Mouse (Mus musculus) hindbrain, embryonic 11.5 days (tissue): Measurements from ENCODE around the gene Mrpl54. TPM values are rescaled to one million over a fixed set of nuclear protein-coding genes. Genes with fewer than 3 reads are reported as not detected.

Experiments used
- ATAC-seq: fragments of 200-750 bp; cut with Nextera tagmentation; 2 replicates; pipeline ENCODE4 v1.8.0; 2017; ENCODE audit warnings: mild to moderate bottlenecking, moderate TSS enrichment, moderate library complexity; ENCODE audit not compliant: low FRiP score
- DNase-seq: peaks from one replicate; pipeline ENCODE4 v3.0.0-alpha.2; 2015; ENCODE audit warnings: low spot score
- H3K27ac ChIP-seq: fragments of 300-500 bp; sonication (generic); 2 replicates; pipeline ENCODE4 v1.5.1; 2014; ENCODE audit warnings: mild to moderate bottlenecking, low read depth, low read length
- H3K27me3 ChIP-seq: fragments of 300-500 bp; sonication (generic); 2 replicates; pipeline ENCODE4 v1.6.1; 2014; ENCODE audit warnings: mild to moderate bottlenecking, low read length, moderate library complexity, mixed read lengths; ENCODE audit not compliant: control insufficient read depth, insufficient read depth
- H3K36me3 ChIP-seq: fragments of 300-500 bp; sonication (generic); 2 replicates; pipeline ENCODE4 v1.6.1; 2014; ENCODE audit warnings: mild to moderate bottlenecking, low read length, moderate library complexity, mixed read lengths; ENCODE audit not compliant: control insufficient read depth, insufficient read depth
- H3K4me1 ChIP-seq: fragments of 300-500 bp; sonication (generic); replicated peaks from 2 replicates; pipeline ENCODE4 v1.6.1; 2014; ENCODE audit warnings: low read length, mixed read lengths; ENCODE audit not compliant: control insufficient read depth, insufficient read depth
- H3K4me2 ChIP-seq: fragments of 300-500 bp; sonication (generic); replicated peaks from 2 replicates; pipeline ENCODE4 v1.6.1; 2014; ENCODE audit warnings: mild to moderate bottlenecking, low read depth, low read length
- H3K4me3 ChIP-seq: fragments of 300-500 bp; sonication (generic); 2 replicates; pipeline ENCODE4 v1.5.1; 2014; ENCODE audit warnings: low read depth, low read length
- H3K9ac ChIP-seq: fragments of 300-500 bp; sonication (generic); 2 replicates; pipeline ENCODE4 v1.6.1; 2014; ENCODE audit warnings: low read depth, low read length
- H3K9me3 ChIP-seq: fragments of 300-500 bp; sonication (generic); 2 replicates; pipeline ENCODE4 v1.6.1; 2016; ENCODE audit warnings: low read length; ENCODE audit not compliant: control insufficient read depth
- WGBS: fragments of 180-500 bp; shearing (Covaris S2); extraction: QIAGEN DNeasy Blood & Tissue Kit; methylation state at CpG from one replicate; pipeline ENCODE4 v1.1.7; 2014; 5-methylcytosine and 5-hydroxymethylcytosine counted together
- polyA plus RNA-seq: library from polyadenylated mRNA; unstranded; fragments of >200 nt; fragmentation: Nextera tagmentation; extraction: Ambion mirVana; gene quantifications from 2 replicates; pipeline ENCODE4 v1.2.1, GENCODE M21; 2014

The Mrpl54 gene
- 179 and 182 TPM in 2 replicates for polyA plus RNA-seq

DNA sequence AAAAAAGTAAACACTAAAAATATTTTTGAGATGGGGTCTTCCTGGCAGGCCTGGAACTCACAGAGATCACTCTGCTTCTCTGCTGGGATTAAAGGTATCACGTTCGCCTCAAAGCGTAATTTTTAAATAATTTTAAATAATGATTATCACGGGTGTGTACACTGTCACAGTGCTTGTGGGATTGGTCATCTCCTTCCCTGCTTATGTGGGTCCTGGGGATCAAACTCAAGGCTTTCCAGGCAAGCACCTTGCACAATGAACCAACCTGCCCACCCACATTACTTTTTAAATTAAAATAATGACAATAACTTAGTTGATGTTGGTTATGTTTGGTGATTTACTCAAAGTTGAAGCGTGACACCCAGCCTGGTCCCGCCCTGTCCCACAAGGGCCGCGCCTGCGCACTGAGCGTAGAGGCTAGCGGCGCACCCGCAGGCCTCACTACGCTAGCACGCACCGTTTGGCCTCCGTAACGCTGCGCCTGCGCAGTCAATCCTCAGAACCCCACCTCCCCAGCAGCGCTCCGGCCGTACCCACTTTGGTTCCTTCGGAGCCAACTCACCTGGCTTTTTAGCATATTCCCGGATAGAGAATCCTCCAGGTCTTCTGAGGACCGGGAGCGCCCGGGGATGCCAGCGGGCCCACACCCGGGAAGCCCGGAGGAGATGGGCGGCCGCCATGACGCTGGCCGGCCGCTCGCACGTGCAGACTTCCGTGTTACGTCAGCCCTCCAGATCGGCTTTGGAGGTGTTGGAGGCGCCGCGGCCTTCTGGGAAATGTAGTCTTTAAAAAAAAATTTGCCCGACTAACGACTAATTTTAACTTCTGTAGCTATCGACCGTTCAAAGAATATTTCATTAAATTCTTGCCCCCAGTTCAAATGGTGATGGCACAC lies at the start of gene Mrpl54, which contains the start of gene Apba3:
Gene Mrpl54, minus strand, starts transcription at position 724 of the 895 bp plus-strand sequence.
Gene Apba3, plus strand, starts transcription at position 750 of the 895 bp plus-strand sequence.
- ATAC-seq: peak; percentile 91
- peak within 1 kb of the TSS; percentile 59; the same call in 1 of the 2 replicates for H3K27ac ChIP-seq
- H3K4me2 ChIP-seq: peak within 1 kb of the TSS; percentile 57
- H3K4me1 ChIP-seq: peaks cover 7% of the 10 kb centered on the region
- H3K36me3 ChIP-seq: peaks cover 4% of the 10 kb centered on the region; the same call in 1 of the 2 replicates
- WGBS: under 1% methylated on average over 48 of the region's 48 CpGs
- peak within 1 kb of the TSS; percentile 67 for H3K4me3 ChIP-seq
- peak within 1 kb of the TSS; percentile 77 for H3K9ac ChIP-seq
- no peaks in the 10 kb centered on the region for H3K27me3 ChIP-seq
- peak; percentile 99 for DNase-seq
- H3K9me3 ChIP-seq: no peaks in the 10 kb centered on the region

DNA sequence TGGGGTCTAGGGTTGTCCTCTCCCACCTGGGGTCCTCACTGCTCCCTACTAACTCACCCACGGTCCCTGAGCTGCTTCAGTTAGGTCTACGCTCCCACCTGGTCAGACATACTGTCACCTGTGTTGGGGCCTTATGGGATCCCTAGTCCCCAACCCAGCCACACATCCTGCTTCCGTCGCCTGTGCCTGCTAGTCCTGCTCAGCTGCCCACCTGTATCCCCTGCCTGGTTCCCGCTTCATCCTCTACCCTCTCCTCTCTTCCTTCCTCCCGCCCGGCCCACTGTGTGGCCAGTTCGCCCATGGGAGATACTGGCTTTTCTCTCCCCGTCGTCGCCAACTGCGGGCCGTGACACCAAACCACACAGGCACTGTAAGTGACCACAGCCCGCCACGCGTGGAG lies 48.9 kb upstream of the Mrpl54 start:
- H3K4me1 ChIP-seq: peaks cover 10% of the 10 kb centered on the region
- no peak overlapping the region for H3K9ac ChIP-seq
- WGBS: 96% methylated on average over 16 of the region's 16 CpGs
- H3K27ac ChIP-seq: no peak overlapping the region
- no peak overlapping the region; the same call in 1 of the 2 replicates for H3K4me3 ChIP-seq
- peaks cover 18% of the 10 kb centered on the region for H3K36me3 ChIP-seq
- H3K9me3 ChIP-seq: no peaks in the 10 kb centered on the region
- no peak for DNase-seq
- no peak for ATAC-seq
- H3K27me3 ChIP-seq: no peaks in the 10 kb centered on the region
- H3K4me2 ChIP-seq: no peak overlapping the region

DNA sequence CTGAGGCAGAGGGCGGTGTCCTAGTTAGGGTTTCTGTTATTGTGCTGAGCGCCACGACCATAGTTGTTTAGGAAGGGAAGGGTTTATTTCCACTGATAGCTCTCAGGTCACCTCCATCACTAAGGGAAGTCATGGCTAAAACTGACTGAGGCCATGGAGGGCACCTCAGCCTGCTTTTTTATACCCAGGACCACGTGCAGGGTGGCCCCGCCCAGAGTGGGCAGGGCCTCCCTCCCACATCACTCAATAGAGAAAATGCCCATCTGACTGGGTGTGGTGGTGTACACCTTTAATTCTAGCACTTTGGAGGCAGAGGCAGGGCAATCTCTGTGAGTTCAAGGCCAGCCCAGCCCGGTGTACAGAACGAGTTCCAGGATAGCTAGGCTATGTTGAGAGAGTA lies 47.5 kb upstream of the Mrpl54 start:
- Histone ChIP-seq H3K9me3 (no peaks in the 10 kb centered on the region), H3K4me1 (peaks cover 8% of the 10 kb centered on the region), H3K27me3 (no peaks in the 10 kb centered on the region), H3K4me3 (no peak overlapping the region), H3K27ac (no peak overlapping the region), H3K4me2 (no peak overlapping the region), H3K9ac (no peak overlapping the region), H3K36me3 (peaks cover 20% of the 10 kb centered on the region)
- WGBS: 78% methylated on average over 7 of the region's 7 CpGs
- DNase-seq (no peak), ATAC-seq (no peak)

DNA sequence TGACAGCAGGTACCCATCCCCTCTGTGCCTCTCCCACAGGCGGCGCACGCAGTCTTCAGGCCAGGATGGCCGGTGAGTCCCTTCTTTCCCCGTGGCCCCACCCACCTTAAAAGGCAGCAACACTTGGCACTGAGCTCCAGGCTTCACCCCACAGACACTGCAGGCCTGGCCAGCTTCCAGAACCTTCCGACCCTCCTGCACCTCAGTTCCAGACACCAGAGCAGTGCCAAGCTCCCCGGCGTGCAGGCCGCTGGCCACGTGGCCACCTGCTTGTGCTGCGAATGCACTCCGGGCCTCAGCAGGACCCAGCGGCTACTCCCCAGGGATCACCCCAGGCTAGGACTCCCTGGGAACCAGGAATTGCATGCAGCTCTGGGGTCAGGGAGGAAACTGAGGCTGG lies 46.8 kb upstream of the Mrpl54 start:
- ATAC-seq: no peak

DNA sequence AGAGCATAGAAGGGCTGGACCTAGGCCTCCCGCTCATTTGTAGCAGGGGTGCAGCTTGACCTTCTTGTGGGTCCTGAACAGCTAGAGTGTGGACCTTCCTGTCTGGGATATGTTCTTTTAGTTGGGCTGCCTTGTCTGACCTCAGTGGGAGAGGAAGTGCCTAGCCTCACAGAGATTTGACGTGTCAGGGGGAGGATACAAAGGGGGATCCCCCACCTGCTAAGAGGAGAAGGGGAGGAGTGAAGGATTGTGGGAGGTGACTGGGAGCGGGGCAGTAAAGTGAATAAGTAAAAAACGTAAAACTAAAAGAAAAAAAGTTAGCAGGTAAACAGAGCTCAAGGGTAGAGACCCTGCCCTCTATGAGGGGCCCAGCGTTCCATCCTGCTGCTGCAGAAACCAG lies 42.8 kb upstream of the Mrpl54 start:
- Histone ChIP-seq H3K4me1 (no peaks in the 10 kb centered on the region), H3K9me3 (no peaks in the 10 kb centered on the region), H3K4me3 (no peak overlapping the region), H3K27ac (no peak overlapping the region), H3K4me2 (no peak overlapping the region), H3K27me3 (no peaks in the 10 kb centered on the region), H3K9ac (no peak overlapping the region), H3K36me3 (peaks cover 36% of the 10 kb centered on the region)
- ATAC-seq: no peak
- DNase-seq: no peak
- 91% methylated on average over 5 of the region's 5 CpGs for WGBS

More for the DNA sequence above, 46.8 kb upstream of the Mrpl54 start:
- 94% methylated on average over 13 of the region's 13 CpGs for WGBS
- no peaks in the 10 kb centered on the region for H3K27me3 ChIP-seq
- no peak overlapping the region for H3K27ac ChIP-seq
- no peaks in the 10 kb centered on the region for H3K9me3 ChIP-seq
- peaks cover 26% of the 10 kb centered on the region for H3K36me3 ChIP-seq
- no peak for DNase-seq
- H3K9ac ChIP-seq: no peak overlapping the region
- peaks cover 3% of the 10 kb centered on the region; the same call in 1 of the 2 replicates for H3K4me1 ChIP-seq
- H3K4me2 ChIP-seq: no peak overlapping the region
- H3K4me3 ChIP-seq: no peak overlapping the region

DNA sequence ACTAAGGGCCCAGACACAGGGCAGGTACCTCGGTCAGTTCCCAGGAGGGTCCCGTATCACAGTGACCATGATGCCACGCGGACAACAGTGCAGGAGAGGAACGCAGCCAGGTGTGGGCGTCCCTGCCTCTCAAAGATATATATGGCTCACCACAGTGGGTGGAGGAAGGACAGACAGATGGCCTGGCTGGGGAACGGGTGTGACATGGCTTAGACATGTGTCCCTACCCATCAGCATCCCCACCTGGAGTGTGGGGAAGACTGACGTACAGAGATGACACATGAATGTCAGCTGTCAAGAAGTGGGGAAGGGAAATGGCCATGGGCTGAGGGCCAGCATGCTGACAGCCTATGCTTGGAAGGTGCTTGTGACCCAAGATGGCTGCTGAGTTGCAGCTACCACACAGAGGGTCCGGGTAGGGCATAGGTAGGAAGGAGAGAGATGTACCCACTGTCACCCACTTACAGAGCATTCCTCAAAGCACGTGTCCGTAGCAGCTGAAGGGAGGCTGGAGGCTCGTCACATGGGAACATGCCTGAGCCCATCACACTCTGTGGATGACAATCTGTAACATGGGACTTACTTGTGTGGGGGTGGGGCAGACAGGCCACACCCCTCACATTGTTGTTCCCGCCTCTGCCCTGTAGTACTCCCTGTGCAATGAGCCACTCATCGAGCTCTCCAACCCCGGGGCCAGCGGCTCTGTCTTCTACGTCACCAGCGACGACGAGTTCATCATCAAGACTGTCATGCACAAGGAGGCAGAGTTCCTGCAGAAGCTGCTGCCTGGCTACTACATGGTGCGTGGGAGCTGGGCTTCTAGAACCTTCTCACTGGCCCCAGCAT lies 40.3 kb upstream of the Mrpl54 start:
- no peaks in the 10 kb centered on the region for H3K4me1 ChIP-seq
- ATAC-seq (no peak), DNase-seq (no peak)
- no peak overlapping the region for H3K9ac ChIP-seq
- no peak overlapping the region for H3K4me3 ChIP-seq
- no peak overlapping the region for H3K27ac ChIP-seq
- H3K27me3 ChIP-seq: no peaks in the 10 kb centered on the region
- H3K36me3 ChIP-seq: peaks cover 30% of the 10 kb centered on the region
- 93% methylated on average over 21 of the region's 21 CpGs for WGBS
- H3K9me3 ChIP-seq: no peaks in the 10 kb centered on the region
- H3K4me2 ChIP-seq: no peak overlapping the region

DNA sequence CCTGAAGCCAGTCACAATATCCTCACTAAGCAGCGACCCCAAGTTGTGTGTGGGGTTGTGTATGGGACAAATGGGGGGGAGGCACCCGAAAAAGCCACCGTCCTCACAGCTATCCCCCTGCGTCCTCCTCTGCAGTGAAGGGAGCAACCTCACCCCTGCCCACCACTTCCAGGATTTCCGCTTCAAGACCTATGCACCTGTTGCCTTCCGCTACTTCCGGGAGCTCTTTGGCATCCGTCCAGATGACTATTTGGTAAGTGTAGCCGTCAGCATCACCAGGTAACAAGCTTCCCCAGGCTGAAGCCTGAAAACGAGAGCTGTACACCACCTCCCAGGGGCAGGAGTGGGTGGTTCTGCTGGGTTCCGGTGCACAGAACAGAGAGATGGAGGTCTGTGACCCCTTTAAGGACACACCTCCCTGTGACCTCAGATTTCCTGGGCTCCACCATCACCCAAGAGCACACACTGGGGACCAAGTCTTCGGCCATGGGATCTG lies 39.5 kb upstream of the Mrpl54 start:
- 93% methylated on average over 12 of the region's 12 CpGs for WGBS

DNA sequence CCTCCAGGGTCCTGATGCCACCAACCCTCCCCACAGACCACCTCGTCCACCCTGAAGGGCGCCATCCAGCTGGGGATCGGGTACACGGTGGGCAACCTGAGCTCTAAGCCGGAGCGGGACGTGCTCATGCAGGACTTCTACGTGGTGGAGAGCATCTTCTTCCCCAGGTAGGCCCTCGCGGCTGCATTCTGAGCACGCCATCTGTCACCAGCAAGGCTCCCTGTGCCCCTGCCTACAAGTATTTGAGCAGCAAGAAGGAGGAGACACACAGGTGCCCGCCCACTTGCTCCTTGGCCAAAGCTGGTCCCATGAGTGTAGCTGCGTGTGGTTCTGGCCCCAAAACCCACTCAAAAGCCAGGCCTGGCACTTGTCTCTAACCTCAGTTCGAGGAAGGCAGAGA lies 38.9 kb upstream of the Mrpl54 start:
- Histone ChIP-seq H3K4me1 (no peaks in the 10 kb centered on the region), H3K27me3 (no peaks in the 10 kb centered on the region), H3K36me3 (peaks cover 18% of the 10 kb centered on the region), H3K9me3 (no peaks in the 10 kb centered on the region), H3K4me3 (no peak overlapping the region), H3K27ac (no peak overlapping the region; the same call in 1 of the 2 replicates), H3K9ac (no peak overlapping the region), H3K4me2 (no peak overlapping the region)
- DNase-seq: no peak
- WGBS: 94% methylated on average over 14 of the region's 14 CpGs
- ATAC-seq: no peak

More for the DNA sequence above, 39.5 kb upstream of the Mrpl54 start:
- no peak overlapping the region for H3K9ac ChIP-seq
- ATAC-seq (no peak), DNase-seq (no peak)
- H3K4me1 ChIP-seq: no peaks in the 10 kb centered on the region
- no peaks in the 10 kb centered on the region for H3K9me3 ChIP-seq
- no peak overlapping the region for H3K4me2 ChIP-seq
- H3K36me3 ChIP-seq: peaks cover 22% of the 10 kb centered on the region
- no peaks in the 10 kb centered on the region for H3K27me3 ChIP-seq
- no peak overlapping the region for H3K4me3 ChIP-seq
- no peak overlapping the region for H3K27ac ChIP-seq
